Mouse (Mus musculus) neural tube, embryonic 13.5 days (tissue): Measurements from ENCODE around the gene Camsap1. TPM values are rescaled to one million over a fixed set of nuclear protein-coding genes. Genes with fewer than 3 reads are reported as not detected.
A peak's percentile ranks its signal among the peaks of the same experiment; 100 is the strongest.

ENCODE experiments used
- ATAC-seq: fragments of 200-750 bp; cut with Nextera tagmentation; 2 replicates; pipeline ENCODE4 v1.8.0; 2017; ENCODE audit warnings: low read depth, mild to moderate bottlenecking, moderate TSS enrichment, moderate library complexity
- H3K27ac ChIP-seq: fragments of 300-500 bp; sonication (generic); replicated peaks from 2 replicates; pipeline ENCODE4 v1.5.1; 2015; ENCODE audit warnings: moderate library complexity, mild to moderate bottlenecking, inconsistent platforms
- H3K27me3 ChIP-seq: fragments of 300-500 bp; sonication (generic); 2 replicates; pipeline ENCODE4 v1.6.1; 2015; ENCODE audit warnings: mild to moderate bottlenecking, inconsistent platforms
- H3K36me3 ChIP-seq: fragments of 300-500 bp; sonication (generic); 2 replicates; pipeline ENCODE4 v1.6.1; 2015; ENCODE audit warnings: mild to moderate bottlenecking, inconsistent platforms
- H3K4me1 ChIP-seq: fragments of 300-500 bp; sonication (generic); replicated peaks from 2 replicates; pipeline ENCODE4 v1.6.1; 2015; ENCODE audit warnings: inconsistent platforms
- H3K4me2 ChIP-seq: fragments of 300-500 bp; sonication (generic); 2 replicates; pipeline ENCODE4 v1.6.1; 2015; ENCODE audit warnings: inconsistent platforms, mild to moderate bottlenecking, moderate library complexity
- H3K4me3 ChIP-seq: fragments of 300-500 bp; sonication (generic); 2 replicates; pipeline ENCODE4 v1.5.1; 2015; ENCODE audit warnings: mild to moderate bottlenecking, inconsistent platforms
- H3K9ac ChIP-seq: fragments of 300-500 bp; sonication (generic); 2 replicates; pipeline ENCODE4 v1.6.1; 2015; ENCODE audit warnings: moderate library complexity, mild to moderate bottlenecking, inconsistent platforms
- H3K9me3 ChIP-seq: fragments of 300-500 bp; sonication (generic); 2 replicates; pipeline ENCODE4 v1.6.1; 2016; ENCODE audit warnings: inconsistent platforms
- WGBS: fragments of 180-500 bp; shearing (Covaris S2); methylation state at CpG from one replicate; pipeline ENCODE4 v1.1.7; 2015; 5-methylcytosine and 5-hydroxymethylcytosine counted together
- polyA plus RNA-seq: library from polyadenylated mRNA; unstranded; fragments of >200 nt; fragmentation: Nextera tagmentation; extraction: Ambion mirVana; gene quantifications from 2 replicates; pipeline ENCODE4 v1.2.1, GENCODE M21; 2015

The Camsap1 gene
- polyA plus RNA-seq, 1 experiment from 2014 or later: 61.4 TPM

GRCm38 (mm10) chr2:25877736-25878268 lies 105.3 kb downstream of the Camsap1 start:
- H3K27me3 ChIP-seq: peaks cover 36% of the 10 kb centered on the region
- H3K9me3 ChIP-seq: no peaks in the 10 kb centered on the region
- WGBS: 2% methylated on average over 48 of the region's 49 CpGs
- ATAC-seq: peak; percentile 77
- 0 out of 2 replicates have a peak overlapping the region, but pooled peaks have one; percentile 23 for H3K27ac ChIP-seq
- peaks cover 27% of the 10 kb centered on the region for H3K4me1 ChIP-seq
- peak overlapping the region; percentile 56 for H3K4me3 ChIP-seq
- H3K9ac ChIP-seq: peak overlapping the region; percentile 81
- H3K36me3 ChIP-seq: no peaks in the 10 kb centered on the region
- H3K4me2 ChIP-seq: peak overlapping the region; percentile 73

GRCm38 (mm10) chr2:25877250-25877735 lies 105.8 kb downstream of the Camsap1 start:
- H3K4me3 ChIP-seq: peak overlapping the region; percentile 56
- ATAC-seq: peak; percentile 51; the same call in 1 of the 2 replicates
- 21% methylated on average over 7 of the region's 7 CpGs for WGBS
- 0 out of 2 replicates have a peak overlapping the region, but pooled peaks have one; percentile 23 for H3K27ac ChIP-seq
- no peaks in the 10 kb centered on the region for H3K9me3 ChIP-seq
- peak overlapping the region; percentile 81 for H3K9ac ChIP-seq
- peaks cover 36% of the 10 kb centered on the region for H3K27me3 ChIP-seq
- no peaks in the 10 kb centered on the region for H3K36me3 ChIP-seq
- H3K4me2 ChIP-seq: peak overlapping the region; percentile 73
- peaks cover 27% of the 10 kb centered on the region for H3K4me1 ChIP-seq

Other genes starting within 250 kb of the Camsap1 start
- not detected in 2 replicates for gene Obp2b, start 246.3 kb downstream of the Camsap1 start, polyA plus RNA-seq
- gene Lcn3, start 217.7 kb downstream of the Camsap1 start, polyA plus RNA-seq: not detected in 2 replicates
- not detected in 2 replicates for gene Lcn11, start 206.3 kb downstream of the Camsap1 start, polyA plus RNA-seq
- gene Gm13539, start 201.0 kb downstream of the Camsap1 start, polyA plus RNA-seq: not detected in 2 replicates
- not detected in 2 replicates for gene Glt6d1, start 167.4 kb downstream of the Camsap1 start, polyA plus RNA-seq
- not detected in 2 replicates for gene Lcn9, start 160.1 kb downstream of the Camsap1 start, polyA plus RNA-seq
- not detected in 2 replicates for gene Sohlh1, start 136.0 kb downstream of the Camsap1 start, polyA plus RNA-seq
- gene Kcnt1, start 119.5 kb downstream of the Camsap1 start, polyA plus RNA-seq: 10.7 and 11.3 TPM in 2 replicates
- 116 and 124 TPM in 2 replicates for gene Ubac1, start 38.5 kb upstream of the Camsap1 start, polyA plus RNA-seq
- gene Nacc2, start 139.9 kb upstream of the Camsap1 start, polyA plus RNA-seq: 18.0 and 19.2 TPM in 2 replicates
- gene Lhx3, start 225.0 kb upstream of the Camsap1 start, polyA plus RNA-seq: 11.8 and 12.5 TPM in 2 replicates